Mouse (Mus musculus) testis, adult 2 months (tissue): ENCODE results near the gene Ldb2. TPM values are rescaled to one million over a fixed set of nuclear protein-coding genes. Genes with fewer than 3 reads are reported as not detected.

ENCODE experiments used
- H3K27ac ChIP-seq: fragments of 200-500 bp; 2 replicates; pipeline ENCODE4 v1.5.1; 2012; ENCODE audit warnings: low read depth, low read length; ENCODE audit not compliant: control insufficient read depth, insufficient read depth
- H3K27me3 ChIP-seq: fragments of 200-500 bp; 2 replicates; pipeline ENCODE4 v1.6.1; 2012; ENCODE audit warnings: mild to moderate bottlenecking, low read length, moderate library complexity; ENCODE audit not compliant: control insufficient read depth, insufficient read depth
- H3K36me3 ChIP-seq: fragments of 200-500 bp; 2 replicates; pipeline ENCODE4 v1.6.1; 2012; ENCODE audit warnings: mild to moderate bottlenecking, low read length; ENCODE audit not compliant: control insufficient read depth, insufficient read depth
- H3K4me1 ChIP-seq: fragments of 200-500 bp; 2 replicates; pipeline ENCODE4 v1.6.1; 2012; ENCODE audit warnings: low read length; ENCODE audit not compliant: control insufficient read depth, insufficient read depth
- H3K4me3 ChIP-seq: fragments of 200-500 bp; 2 replicates; pipeline ENCODE4 v1.5.1; 2012; ENCODE audit warnings: low read depth, mild to moderate bottlenecking, low read length, moderate library complexity, mixed read lengths; ENCODE audit not compliant: control insufficient read depth
- CTCF ChIP-seq: fragments of 200-500 bp; IDR thresholded peaks from 2 replicates; pipeline ENCODE4 v1.5.1; 2012; ENCODE audit warnings: low read depth, mild to moderate bottlenecking, inconsistent platforms, low read length, moderate library complexity; ENCODE audit not compliant: control insufficient read depth, insufficient read depth, insufficient replicate concordance
- POLR2A ChIP-seq: fragments of 200-500 bp; IDR thresholded peaks from 2 replicates; pipeline ENCODE4 v1.6.1; 2012; ENCODE audit warnings: low read depth, mild to moderate bottlenecking, inconsistent platforms, low read length, moderate library complexity; ENCODE audit not compliant: control insufficient read depth
- polyA plus RNA-seq: library from polyadenylated mRNA; depleted of rRNA; stranded (reverse); fragments of >200 nt; gene quantifications from 2 replicates; pipeline ENCODE4 v1.2.3, GENCODE M21; 2012

Gene Ldb2
- polyA plus RNA-seq, 1 experiment: 0.99 TPM

DNA sequence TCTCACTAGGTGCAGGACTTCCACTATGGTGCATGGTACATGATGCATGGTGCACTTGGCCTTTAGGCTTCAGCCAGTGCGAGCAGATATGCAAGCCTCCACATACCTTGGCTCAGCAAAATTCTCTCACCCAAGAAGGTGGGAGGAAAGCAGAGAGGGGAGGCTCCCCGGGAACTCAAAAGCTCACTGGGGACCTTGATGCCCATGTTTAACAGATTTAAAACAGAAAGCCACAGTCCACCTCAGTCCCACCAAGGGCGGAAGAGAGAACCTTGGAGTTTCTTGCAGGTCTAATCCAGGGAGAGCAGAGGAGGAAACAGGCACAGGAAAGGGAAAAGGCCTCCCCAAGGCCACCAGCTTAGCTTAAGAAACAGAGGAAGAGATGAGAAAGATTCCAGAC is 14.9 kb downstream of the Ldb2 start:
- Histone ChIP-seq H3K27ac (no peak overlapping the region), H3K4me3 (no peak overlapping the region), H3K36me3 (no peaks in the 10 kb centered on the region), H3K4me1 (no peaks in the 10 kb centered on the region), H3K27me3 (no peaks in the 10 kb centered on the region)
- TF ChIP-seq CTCF (no peak), POLR2A (no peak)

DNA sequence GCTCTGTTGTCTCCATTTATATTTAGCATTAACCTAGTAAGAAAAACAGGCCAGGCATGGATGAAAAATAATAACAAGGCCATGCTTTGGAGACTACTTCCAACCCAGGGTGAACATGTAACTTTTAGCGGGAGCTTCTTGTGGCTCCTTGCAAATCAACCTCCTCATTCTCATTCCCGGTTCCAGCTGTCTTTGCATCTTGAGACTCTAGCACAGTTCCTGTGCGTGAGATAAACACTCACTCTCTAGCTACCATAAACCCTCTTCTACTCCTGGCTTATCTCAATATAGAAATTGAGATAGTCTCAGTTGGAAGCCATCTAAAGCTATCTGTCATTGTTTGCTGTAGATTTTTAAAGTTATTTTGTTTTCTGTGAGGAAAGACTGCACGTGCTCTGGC is 20.1 kb downstream of the Ldb2 start:
- no peaks in the 10 kb centered on the region for H3K4me1 ChIP-seq
- no peaks in the 10 kb centered on the region for H3K27me3 ChIP-seq
- TF ChIP-seq POLR2A: no peak
- TF ChIP-seq CTCF: no peak
- no peak overlapping the region for H3K27ac ChIP-seq
- H3K36me3 ChIP-seq: no peaks in the 10 kb centered on the region
- H3K4me3 ChIP-seq: no peak overlapping the region

DNA sequence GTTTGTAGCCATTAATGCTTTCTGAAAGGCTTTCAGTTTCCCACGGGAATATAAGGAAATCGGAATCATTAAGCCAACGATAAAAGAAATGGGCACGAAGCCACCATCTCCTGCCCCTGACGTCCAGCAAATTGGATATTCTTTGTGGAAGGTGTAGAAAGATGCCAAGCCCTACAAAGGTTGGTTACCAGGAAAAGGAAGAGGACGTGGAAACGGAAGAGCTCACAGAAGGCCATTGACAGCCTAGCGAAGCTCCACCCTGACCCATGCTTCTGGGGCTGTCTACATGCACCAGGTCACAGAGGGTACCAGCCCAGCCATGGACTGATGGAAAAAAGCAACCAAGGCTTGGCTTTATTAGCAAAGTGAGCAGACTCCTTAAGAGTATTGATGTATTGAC is 31.0 kb downstream of the Ldb2 start:
- no peak overlapping the region for H3K4me3 ChIP-seq
- no peak overlapping the region for H3K27ac ChIP-seq
- H3K36me3 ChIP-seq: no peaks in the 10 kb centered on the region
- no peak for TF ChIP-seq POLR2A
- no peak for TF ChIP-seq CTCF
- H3K4me1 ChIP-seq: no peaks in the 10 kb centered on the region
- no peaks in the 10 kb centered on the region for H3K27me3 ChIP-seq

DNA sequence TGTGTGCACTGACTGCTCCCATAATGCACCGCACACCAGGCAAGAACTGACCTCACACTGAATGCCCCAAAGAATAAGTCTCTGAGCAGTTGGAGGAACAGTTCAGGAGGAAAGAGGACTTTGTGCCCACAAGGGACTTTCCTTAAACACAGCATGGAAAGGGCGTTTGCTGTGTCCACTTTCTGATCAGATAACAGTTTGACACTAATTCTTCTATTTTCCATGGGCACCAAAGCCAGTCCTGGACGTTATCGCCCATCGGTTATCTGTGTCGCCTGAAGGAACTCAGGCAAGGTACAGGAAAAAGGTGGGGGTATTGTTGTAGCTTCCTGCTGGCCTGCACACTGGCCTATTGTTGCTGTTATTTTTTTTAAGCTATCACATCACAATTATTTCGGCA is 34.6 kb downstream of the Ldb2 start:
- Histone ChIP-seq H3K27ac (no peak overlapping the region), H3K36me3 (no peaks in the 10 kb centered on the region), H3K27me3 (no peaks in the 10 kb centered on the region), H3K4me3 (no peak overlapping the region), H3K4me1 (no peaks in the 10 kb centered on the region)
- no peak for TF ChIP-seq POLR2A
- TF ChIP-seq CTCF: no peak

DNA sequence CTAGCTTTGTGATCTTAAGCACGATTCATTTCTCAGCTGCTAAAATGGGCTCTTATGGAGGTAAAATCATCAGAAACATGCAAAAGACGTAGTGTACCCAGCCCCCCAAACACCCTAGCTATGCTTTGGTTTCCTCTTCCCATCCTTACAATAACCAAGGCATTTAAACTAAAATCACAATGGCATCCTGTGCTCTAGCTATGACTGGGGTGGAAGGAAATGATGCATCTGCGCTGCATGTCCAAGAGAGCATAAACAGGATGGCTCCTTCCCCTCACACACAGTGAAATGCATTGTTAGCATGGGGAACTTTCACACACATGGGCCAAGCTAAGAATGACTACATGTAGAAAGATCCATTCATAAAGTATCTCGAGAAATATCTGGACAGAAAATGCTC is 40.3 kb downstream of the Ldb2 start:
- no peaks in the 10 kb centered on the region for H3K36me3 ChIP-seq
- TF ChIP-seq POLR2A (no peak), CTCF (no peak)
- H3K4me3 ChIP-seq: no peak overlapping the region
- no peaks in the 10 kb centered on the region for H3K4me1 ChIP-seq
- no peak overlapping the region for H3K27ac ChIP-seq
- H3K27me3 ChIP-seq: no peaks in the 10 kb centered on the region

DNA sequence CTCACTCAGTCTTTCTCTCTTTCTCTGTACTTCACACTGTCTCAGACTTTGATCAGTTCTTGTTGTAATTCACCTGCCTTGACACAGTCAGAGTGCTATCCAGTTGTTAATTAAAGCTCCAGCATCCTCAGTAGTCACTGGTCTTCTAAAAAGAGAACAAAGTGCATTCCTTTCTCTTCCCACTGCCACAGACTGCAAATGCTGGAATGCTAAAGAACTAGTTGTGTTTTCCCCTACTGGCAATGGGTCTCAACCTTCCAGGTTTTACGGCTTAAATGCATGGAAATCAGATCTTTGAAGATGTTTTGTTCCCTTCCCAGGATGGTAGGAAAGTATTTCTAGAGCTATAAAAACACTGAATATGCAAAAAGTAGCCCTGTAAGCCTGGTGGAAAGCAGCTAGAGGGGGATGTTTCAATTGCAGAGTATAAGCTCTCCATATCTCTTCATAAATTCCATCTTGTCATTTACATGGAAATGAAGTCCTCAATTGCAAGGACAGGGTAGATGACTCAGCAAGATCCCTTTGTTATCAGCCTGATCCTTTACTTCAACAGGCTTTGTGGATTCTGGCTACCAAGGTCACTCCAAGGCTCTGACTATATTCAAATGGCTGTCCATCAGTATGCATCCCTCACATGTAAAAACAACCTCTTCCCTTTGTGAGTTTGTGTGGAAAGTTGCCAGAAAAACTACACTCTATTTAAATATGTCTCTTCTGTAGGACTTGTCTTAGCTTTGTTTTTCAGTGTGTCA is 45.1 kb downstream of the Ldb2 start:
- TF ChIP-seq CTCF: no peak
- Histone ChIP-seq H3K27ac (no peak overlapping the region), H3K4me1 (no peaks in the 10 kb centered on the region), H3K27me3 (no peaks in the 10 kb centered on the region), H3K4me3 (no peak overlapping the region), H3K36me3 (no peaks in the 10 kb centered on the region)

DNA sequence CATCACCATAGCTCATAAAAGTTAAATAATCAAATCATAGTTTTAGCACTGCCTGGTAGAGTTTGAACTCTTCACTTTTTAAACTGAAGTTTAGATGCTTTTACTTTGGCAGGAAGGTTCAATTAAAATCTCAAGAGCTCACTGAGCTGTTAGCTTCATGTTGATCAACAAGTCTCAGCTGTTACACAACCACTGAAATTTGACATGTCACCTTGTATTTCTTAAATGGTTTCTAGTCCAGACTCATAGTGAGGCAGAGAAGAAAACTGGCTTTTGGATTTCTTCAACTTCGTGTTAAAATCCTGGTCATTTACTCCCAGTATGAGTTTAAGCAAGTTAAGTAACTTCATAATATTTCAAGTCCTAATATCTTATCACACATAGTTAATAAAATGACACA is 53.8 kb downstream of the Ldb2 start:
- Histone ChIP-seq H3K4me1 (no peaks in the 10 kb centered on the region), H3K36me3 (no peaks in the 10 kb centered on the region), H3K27me3 (no peaks in the 10 kb centered on the region), H3K4me3 (no peak overlapping the region), H3K27ac (no peak overlapping the region)
- TF ChIP-seq POLR2A (no peak), CTCF (no peak)

DNA sequence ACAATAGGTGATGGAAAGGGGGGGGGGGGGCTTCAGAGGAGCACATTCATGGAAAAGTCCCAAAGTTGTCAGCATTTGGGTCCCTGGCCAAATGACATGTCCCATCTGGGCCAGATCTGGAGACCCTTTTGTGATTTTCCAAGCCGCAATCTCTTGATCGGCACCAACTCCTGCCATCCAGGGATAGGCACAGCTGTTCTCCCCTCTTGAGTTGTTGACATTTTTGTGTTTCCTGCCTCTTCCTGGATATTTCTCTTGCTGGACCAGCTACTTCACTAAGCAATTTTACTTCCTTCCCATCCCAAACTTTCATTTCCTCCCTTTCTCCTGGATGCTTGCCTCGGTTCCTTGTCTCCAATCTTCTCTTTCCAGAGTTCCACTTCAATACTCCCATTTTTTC is 63.1 kb downstream of the Ldb2 start:
- no peak overlapping the region for H3K4me3 ChIP-seq
- no peak overlapping the region for H3K27ac ChIP-seq
- H3K27me3 ChIP-seq: no peaks in the 10 kb centered on the region
- H3K36me3 ChIP-seq: no peaks in the 10 kb centered on the region
- H3K4me1 ChIP-seq: no peaks in the 10 kb centered on the region
- TF ChIP-seq CTCF: no peak
- no peak for TF ChIP-seq POLR2A
